9 mouse cellular contexts compared by ENCODE assay signal in genomic region chr15:96710352-96711114, GRCm38 (mm10). TPM values are rescaled to one million over a fixed set of nuclear protein-coding genes. Genes with fewer than 3 reads are reported as not detected.
DNase-seq lines count a peak whose midpoint lies in the region; ATAC-seq and TF ChIP-seq lines count a peak whose summit lies in the region.
"Had no signal": no experiment of that assay in that cellular context is flagged by ENCODE, and none has a peak within 500 bp of the region (broad histone marks: within the 10 kb centered on the region; RNA-seq: fewer than 3 reads in every experiment).

No protein-coding gene starts in this region.

- H3K4me2 ChIP-seq in forebrain, postnatal 0 days (ENCODE audit: low read depth): peak overlapping the region; percentile 85
- peak overlapping the region; percentile 87 for H3K4me2 ChIP-seq in liver, embryonic 11.5 days

- no peak for TF ChIP-seq EP300 in heart, adult 2 months (IDR thresholded peaks at IDR 0.05; ENCODE audit: insufficient read depth, low read depth, low read length)

- TF ChIP-seq POLR2A in heart, adult 2 months (IDR thresholded peaks at IDR 0.05; ENCODE audit: insufficient read depth, low read depth, low read length): no peak

- DNase-seq in heart, adult 2 months: no peak
- DNase-seq in heart, postnatal 14 days: no peak
- DNase-seq in G1E (ENCODE audit: low spot score): no peak
- no peak for DNase-seq in forebrain, postnatal 0 days
- no peak for DNase-seq in liver, embryonic 11.5 days (ENCODE audit: low spot score)
- DNase-seq in right cerebral cortex, postnatal 25 days: no peak
- no peak for DNase-seq in left cerebral cortex, adult 9 months (ENCODE audit: low spot score in 2 of 2)
- no peak for DNase-seq in urinary bladder, postnatal 14 days (ENCODE audit: low spot score)

- no peak for TF ChIP-seq CTCF in heart, adult 2 months (IDR thresholded peaks at IDR 0.05)
- TF ChIP-seq CTCF in G1E (IDR thresholded peaks at IDR 0.05; ENCODE audit: low read depth, low read length): no peak
- TF ChIP-seq CTCF in forebrain, postnatal 0 days (IDR thresholded peaks at IDR 0.05; ENCODE audit: low read depth): no peak

- H3K4me1 ChIP-seq in heart, adult 2 months (ENCODE audit: control insufficient read depth, insufficient read depth, low read length): peaks cover 1% of the 10 kb centered on the region; the same call in 1 of the 2 replicates
- peaks cover 29% of the 10 kb centered on the region for H3K4me1 ChIP-seq in G1E (ENCODE audit: insufficient read depth, low read depth, low read length)
- H3K4me1 ChIP-seq in forebrain, postnatal 0 days (ENCODE audit: insufficient read depth): peaks cover 6% of the 10 kb centered on the region; the same call in 1 of the 2 replicates
- peaks cover 15% of the 10 kb centered on the region for H3K4me1 ChIP-seq in liver, embryonic 11.5 days (replicated peaks; ENCODE audit: control insufficient read depth, insufficient read depth, low read length)

- H3K36me3 ChIP-seq in heart, adult 2 months (ENCODE audit: control insufficient read depth, insufficient read depth, low read length): peaks cover 4% of the 10 kb centered on the region
- H3K36me3 ChIP-seq in G1E (replicated peaks): no peaks in the 10 kb centered on the region
- no peaks in the 10 kb centered on the region for H3K36me3 ChIP-seq in forebrain, postnatal 0 days (ENCODE audit: insufficient read depth)
- no peaks in the 10 kb centered on the region for H3K36me3 ChIP-seq in liver, embryonic 11.5 days (ENCODE audit: control insufficient read depth, insufficient read depth, low read length)

- peak overlapping the region; percentile 60 for H3K4me3 ChIP-seq in heart, adult 2 months
- peak overlapping the region; percentile 80 for H3K4me3 ChIP-seq in G1E (ENCODE audit: low read depth, low read length)
- H3K4me3 ChIP-seq in forebrain, postnatal 0 days (ENCODE audit: low read depth, low read length): peak overlapping the region; percentile 64
- peak overlapping the region; percentile 64 for H3K4me3 ChIP-seq in liver, embryonic 11.5 days (ENCODE audit: low read depth, low read length)

- no peaks in the 10 kb centered on the region for H3K27me3 ChIP-seq in heart, adult 2 months (ENCODE audit: control insufficient read depth, insufficient read depth, low read length)
- H3K27me3 ChIP-seq in G1E (ENCODE audit: insufficient read depth, low read length): peaks cover 3% of the 10 kb centered on the region; the same call in 1 of the 2 replicates
- no peaks in the 10 kb centered on the region for H3K27me3 ChIP-seq in forebrain, postnatal 0 days (ENCODE audit: insufficient read depth, low read length)
- no peaks in the 10 kb centered on the region for H3K27me3 ChIP-seq in liver, embryonic 11.5 days (replicated peaks; ENCODE audit: control insufficient read depth, insufficient read depth, low read length)
- H3K27me3 ChIP-seq: Patski had no signal

- intact Hi-C loops in heart, adult 2 months (cut with DNase I): loop anchor here (5.0 kb wide), 1 partner anchor 37 kb away; no protein-coding TSS in a partner anchor
- intact Hi-C loops in heart, postnatal 14 days (cut with DNase I): loop anchor here (5.0 kb wide), 1 partner anchor 37 kb away; no protein-coding TSS in a partner anchor

- peak overlapping the region; percentile 81 for H3K9ac ChIP-seq in heart, adult 2 months (ENCODE audit: low read depth, low read length)
- peak overlapping the region; percentile 90 for H3K9ac ChIP-seq in forebrain, postnatal 0 days
- H3K9ac ChIP-seq in liver, embryonic 11.5 days (ENCODE audit: low read depth, low read length): peak overlapping the region; percentile 90

- no peaks in the 10 kb centered on the region for H3K79me2 ChIP-seq in heart, adult 2 months (replicated peaks; ENCODE audit: control insufficient read depth, insufficient read depth, low read length)

- ATAC-seq in G1E (ENCODE audit: extremely low read depth, insufficient number of reproducible peaks, low FRiP score, poor library complexity, severe bottlenecking): no peak
- ATAC-seq in forebrain, postnatal 0 days: no peak
- ATAC-seq in liver, embryonic 11.5 days (replicated peaks; ENCODE audit: low FRiP score): no peak

- H3K9me3 ChIP-seq in G1E (replicated peaks): no peaks in the 10 kb centered on the region
- H3K9me3 ChIP-seq in forebrain, postnatal 0 days (ENCODE audit: low read length): no peaks in the 10 kb centered on the region
- no peaks in the 10 kb centered on the region for H3K9me3 ChIP-seq in liver, embryonic 11.5 days (ENCODE audit: control insufficient read depth, low read length)

- peak overlapping the region; percentile 96 for H3K27ac ChIP-seq in heart, adult 2 months
- H3K27ac ChIP-seq in forebrain, postnatal 0 days (ENCODE audit: low read depth, low read length): peak overlapping the region; percentile 99
- H3K27ac ChIP-seq in liver, embryonic 11.5 days (ENCODE audit: low read depth, low read length): peak overlapping the region; percentile 94

- WGBS in heart, adult 2 months: 37% methylated on average over 15 of the region's 15 CpGs
- 42% methylated on average over 15 of the region's 15 CpGs for WGBS in forebrain, postnatal 0 days
- 29% methylated on average over 15 of the region's 15 CpGs for WGBS in liver, embryonic 11.5 days

RNA-seq across cellular contexts. Expression of gene Slc38a2, which starts 11.0 kb away (rescaled TPM):
- total RNA-seq in heart, adult 2 months (2021): 100 to 1,000 TPM; 149 to 209 TPM
- 59.3 and 109 TPM in 2 replicates for polyA plus RNA-seq in heart, adult 2 months (2012; rRNA removed)
- total RNA-seq in heart, postnatal 14 days (2021): 100 to 1,000 TPM; 257 to 301 TPM
- total RNA-seq in G1E (2014; fragmentation: Nextera tagmentation): 139 and 146 TPM in 2 replicates
- total RNA-seq in G1E (2017): 82.9 and 104 TPM in 2 replicates
- polyA plus RNA-seq in G1E (2012): 23.6 and 24.1 TPM in 2 replicates
- total RNA-seq in forebrain, postnatal 0 days (2014; rRNA removed): 80.9 and 107 TPM in 2 replicates
- polyA plus RNA-seq in forebrain, postnatal 0 days (2015; fragmentation: Nextera tagmentation; extraction: Ambion mirVana): 69.8 and 78.4 TPM in 2 replicates
- polyA plus RNA-seq in liver, embryonic 11.5 days (2014; fragmentation: Nextera tagmentation; extraction: Ambion mirVana): 111 and 116 TPM in 2 replicates
